Mouse (Mus musculus): ENCODE results near the gene Apba1. TPM values are rescaled to one million over a fixed set of nuclear protein-coding genes. Genes with fewer than 3 reads are reported as not detected.

Apba1 gene
- polyA plus RNA-seq, 1 experiment from 2014 or later: 0.25 TPM

- TF ChIP-seq CTCF (IDR thresholded peaks at IDR 0.05; ENCODE audit: low read depth): no peak
- Histone ChIP-seq H3K9ac (no peak overlapping the region), H3K4me1 (ENCODE audit: insufficient read depth) (no peaks in the 10 kb centered on the region), H3K4me2 (no peak overlapping the region), H3K27ac (ENCODE audit: low read depth) (no peak overlapping the region), H3K27me3 (ENCODE audit: insufficient read depth, low read length) (no peaks in the 10 kb centered on the region; the same call in 1 of the 2 replicates), H3K4me3 (ENCODE audit: low read depth, low read length) (no peak overlapping the region), H3K9me3 (ENCODE audit: low read depth, low read length) (no peaks in the 10 kb centered on the region), H3K36me3 (ENCODE audit: insufficient read depth) (no peaks in the 10 kb centered on the region)
- DNase-seq: no peak
- no peak for ATAC-seq (ENCODE audit: insufficient read depth)
- WGBS: 73% methylated on average over 9 of the region's 9 CpGs
These were observed 29.9 kb downstream of the Apba1 start for GRCm38 (mm10) chr19:23788420-23789132.

GRCm38 (mm10) chr19:23791704-23792103 lies 33.0 kb downstream of the Apba1 start:
- H3K36me3 ChIP-seq (ENCODE audit: insufficient read depth): no peaks in the 10 kb centered on the region
- no peak overlapping the region for H3K4me2 ChIP-seq
- DNase-seq (no peak), ATAC-seq (ENCODE audit: insufficient read depth) (no peak)
- H3K9me3 ChIP-seq (ENCODE audit: low read depth, low read length): no peaks in the 10 kb centered on the region
- no peak overlapping the region for H3K4me3 ChIP-seq (ENCODE audit: low read depth, low read length)
- no peaks in the 10 kb centered on the region for H3K4me1 ChIP-seq (ENCODE audit: insufficient read depth)
- H3K27me3 ChIP-seq (ENCODE audit: insufficient read depth, low read length): no peaks in the 10 kb centered on the region
- H3K27ac ChIP-seq (ENCODE audit: low read depth): no peak overlapping the region
- no peak for TF ChIP-seq CTCF (IDR thresholded peaks at IDR 0.05; ENCODE audit: low read depth)
- WGBS: 49% methylated on average over 6 of the region's 6 CpGs
- H3K9ac ChIP-seq: no peak overlapping the region

GRCm38 (mm10) chr19:23792559-23792958 lies 33.9 kb downstream of the Apba1 start:
- no peaks in the 10 kb centered on the region for H3K9me3 ChIP-seq (ENCODE audit: low read depth, low read length)
- TF ChIP-seq CTCF (IDR thresholded peaks at IDR 0.05; ENCODE audit: low read depth): no peak
- no peak overlapping the region for H3K9ac ChIP-seq
- H3K4me2 ChIP-seq: no peak overlapping the region
- H3K36me3 ChIP-seq (ENCODE audit: insufficient read depth): no peaks in the 10 kb centered on the region
- DNase-seq (no peak), ATAC-seq (ENCODE audit: insufficient read depth) (no peak)
- H3K27me3 ChIP-seq (ENCODE audit: insufficient read depth, low read length): no peaks in the 10 kb centered on the region
- no peak overlapping the region for H3K4me3 ChIP-seq (ENCODE audit: low read depth, low read length)
- no peaks in the 10 kb centered on the region for H3K4me1 ChIP-seq (ENCODE audit: insufficient read depth)
- 75% methylated on average over 6 of the region's 6 CpGs for WGBS
- no peak overlapping the region for H3K27ac ChIP-seq (ENCODE audit: low read depth)

GRCm38 (mm10) chr19:23794491-23794890 lies 35.8 kb downstream of the Apba1 start:
- ATAC-seq (ENCODE audit: insufficient read depth) (no peak), DNase-seq (peak; percentile 13)
- H3K27me3 ChIP-seq (ENCODE audit: insufficient read depth, low read length): no peaks in the 10 kb centered on the region
- no peak for TF ChIP-seq CTCF (IDR thresholded peaks at IDR 0.05; ENCODE audit: low read depth)
- no peaks in the 10 kb centered on the region for H3K4me1 ChIP-seq (ENCODE audit: insufficient read depth)
- no peak overlapping the region for H3K4me3 ChIP-seq (ENCODE audit: low read depth, low read length)
- no peak overlapping the region for H3K27ac ChIP-seq (ENCODE audit: low read depth)
- WGBS: 62% methylated on average over 3 of the region's 3 CpGs
- no peaks in the 10 kb centered on the region for H3K9me3 ChIP-seq (ENCODE audit: low read depth, low read length)
- H3K36me3 ChIP-seq (ENCODE audit: insufficient read depth): no peaks in the 10 kb centered on the region
- no peak overlapping the region for H3K4me2 ChIP-seq
- H3K9ac ChIP-seq: no peak overlapping the region

GRCm38 (mm10) chr19:23795156-23795555 lies 36.5 kb downstream of the Apba1 start:
- Histone ChIP-seq H3K4me1 (ENCODE audit: insufficient read depth) (no peaks in the 10 kb centered on the region), H3K27me3 (ENCODE audit: insufficient read depth, low read length) (no peaks in the 10 kb centered on the region), H3K9me3 (ENCODE audit: low read depth, low read length) (no peaks in the 10 kb centered on the region), H3K27ac (ENCODE audit: low read depth) (no peak overlapping the region), H3K4me3 (ENCODE audit: low read depth, low read length) (no peak overlapping the region), H3K4me2 (no peak overlapping the region), H3K36me3 (ENCODE audit: insufficient read depth) (no peaks in the 10 kb centered on the region), H3K9ac (no peak overlapping the region)
- WGBS: 76% methylated on average over 4 of the region's 4 CpGs
- TF ChIP-seq CTCF (IDR thresholded peaks at IDR 0.05; ENCODE audit: low read depth): no peak
- ATAC-seq (ENCODE audit: insufficient read depth) (no peak), DNase-seq (no peak)

GRCm38 (mm10) chr19:23801174-23801573 lies 42.5 kb downstream of the Apba1 start:
- WGBS: 41% methylated on average over 1 of the region's 1 CpGs
- Histone ChIP-seq H3K9me3 (ENCODE audit: low read depth, low read length) (no peaks in the 10 kb centered on the region), H3K4me2 (no peak overlapping the region), H3K36me3 (ENCODE audit: insufficient read depth) (no peaks in the 10 kb centered on the region), H3K27ac (ENCODE audit: low read depth) (no peak overlapping the region), H3K27me3 (ENCODE audit: insufficient read depth, low read length) (no peaks in the 10 kb centered on the region), H3K9ac (no peak overlapping the region), H3K4me1 (ENCODE audit: insufficient read depth) (no peaks in the 10 kb centered on the region), H3K4me3 (ENCODE audit: low read depth, low read length) (no peak overlapping the region)
- DNase-seq: no peak
- ATAC-seq (ENCODE audit: insufficient read depth): no peak
- no peak for TF ChIP-seq CTCF (IDR thresholded peaks at IDR 0.05; ENCODE audit: low read depth)

GRCm38 (mm10) chr19:23803221-23803870 lies 44.7 kb downstream of the Apba1 start:
- DNase-seq: no peak
- H3K4me2 ChIP-seq: no peak overlapping the region

More at GRCm38 (mm10) chr19:23803221-23803870, 44.7 kb downstream of the Apba1 start:
- WGBS: 67% methylated on average over 4 of the region's 4 CpGs
- Histone ChIP-seq H3K4me1 (ENCODE audit: insufficient read depth) (no peaks in the 10 kb centered on the region), H3K4me3 (ENCODE audit: low read depth, low read length) (no peak overlapping the region), H3K27ac (ENCODE audit: low read depth) (no peak overlapping the region), H3K27me3 (ENCODE audit: insufficient read depth, low read length) (no peaks in the 10 kb centered on the region), H3K36me3 (ENCODE audit: insufficient read depth) (no peaks in the 10 kb centered on the region), H3K9me3 (ENCODE audit: low read depth, low read length) (no peaks in the 10 kb centered on the region), H3K9ac (no peak overlapping the region)
- ATAC-seq (ENCODE audit: insufficient read depth): no peak
- no peak for TF ChIP-seq CTCF (IDR thresholded peaks at IDR 0.05; ENCODE audit: low read depth)

All from lung, embryonic 14.5 days (tissue).